Mouse (Mus musculus) embryo, embryonic 10 days (tissue): ENCODE measurements at regions not wholly inside any gene's neighbourhood (a gene's known extent, or its start where the extent isn't known, plus 50 kb on each side); places are given as distances from the start of the nearest gene placed in this dataset.
"Not testable (repeated sequence)": the region's sequence is repeated elsewhere in the genome, so short reads cannot be mapped to it uniquely, and the experiment has no call there.

Experiments
- DNase-seq: peaks from one replicate; pipeline ENCODE4 v3.0.0-alpha.2; 2015; ENCODE audit warnings: low spot score

DNA sequence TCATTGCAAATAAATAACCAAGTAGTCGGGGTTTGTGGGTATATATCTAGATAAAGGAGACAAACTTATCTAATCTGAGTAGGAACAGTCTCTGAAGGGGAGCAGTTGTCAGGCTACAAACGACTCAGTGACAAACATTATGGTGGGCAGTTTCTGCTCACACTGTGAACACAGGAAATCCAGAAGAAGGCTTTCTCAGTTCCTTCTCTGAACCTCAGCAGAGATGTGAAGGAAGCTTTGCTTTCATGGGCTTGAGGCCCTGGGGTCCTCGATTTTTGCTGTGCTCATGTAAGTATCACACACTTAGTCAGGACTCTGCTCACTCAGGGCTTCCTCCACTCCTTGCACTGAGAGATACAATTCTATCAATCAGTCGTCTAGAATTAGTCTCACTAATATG is 994.7 kb upstream of the Foxg1 start:
- no peak for DNase-seq

DNA sequence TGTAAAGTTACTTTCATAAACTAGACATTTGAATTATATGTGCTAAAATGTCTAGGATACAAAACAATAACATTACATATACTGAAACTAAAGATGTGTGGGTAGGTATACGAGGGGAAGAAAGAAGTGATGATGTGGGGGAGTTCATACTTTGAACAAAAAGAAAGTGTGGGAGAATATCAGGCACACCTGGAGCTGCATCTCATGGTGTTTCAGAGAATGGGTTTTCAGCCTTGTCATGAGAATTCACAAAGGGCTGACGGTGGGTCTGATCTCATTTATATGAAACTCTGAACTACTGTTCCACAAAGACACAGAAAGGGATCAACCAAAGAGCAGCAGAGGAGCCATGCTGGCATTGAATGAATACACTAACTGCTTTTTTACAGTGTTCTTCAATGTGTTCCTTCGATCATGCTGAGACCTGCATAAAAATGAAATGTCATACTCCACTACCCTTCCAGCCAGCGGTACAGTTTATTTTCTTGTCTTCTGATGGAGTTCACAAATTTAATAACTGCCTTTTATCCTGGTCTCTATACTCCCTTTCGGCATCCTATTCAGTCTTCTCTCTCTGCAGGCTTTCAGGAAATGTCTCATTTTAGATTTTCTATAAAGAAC is 994.2 kb upstream of the Foxg1 start:
- no peak for DNase-seq

DNA sequence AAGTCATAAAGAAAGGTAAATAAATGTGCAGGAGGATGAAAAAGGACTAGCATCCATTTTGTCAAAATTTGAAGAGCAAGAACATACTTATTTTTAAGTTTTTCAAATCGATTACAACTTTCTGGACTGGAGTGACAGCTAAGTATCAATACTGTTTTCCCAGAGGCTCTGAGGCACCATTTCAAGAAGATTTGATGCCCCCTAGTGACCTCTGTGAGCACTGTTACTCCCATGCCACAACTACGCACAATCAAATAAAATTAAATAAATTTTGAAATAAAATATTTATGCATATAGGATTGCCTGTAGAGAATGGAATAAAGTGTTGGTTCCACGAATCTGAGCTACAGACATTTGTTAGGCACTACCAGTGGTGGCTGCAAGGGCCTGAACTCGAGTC is 991.5 kb upstream of the Foxg1 start:
- peak; percentile 16 for DNase-seq

DNA sequence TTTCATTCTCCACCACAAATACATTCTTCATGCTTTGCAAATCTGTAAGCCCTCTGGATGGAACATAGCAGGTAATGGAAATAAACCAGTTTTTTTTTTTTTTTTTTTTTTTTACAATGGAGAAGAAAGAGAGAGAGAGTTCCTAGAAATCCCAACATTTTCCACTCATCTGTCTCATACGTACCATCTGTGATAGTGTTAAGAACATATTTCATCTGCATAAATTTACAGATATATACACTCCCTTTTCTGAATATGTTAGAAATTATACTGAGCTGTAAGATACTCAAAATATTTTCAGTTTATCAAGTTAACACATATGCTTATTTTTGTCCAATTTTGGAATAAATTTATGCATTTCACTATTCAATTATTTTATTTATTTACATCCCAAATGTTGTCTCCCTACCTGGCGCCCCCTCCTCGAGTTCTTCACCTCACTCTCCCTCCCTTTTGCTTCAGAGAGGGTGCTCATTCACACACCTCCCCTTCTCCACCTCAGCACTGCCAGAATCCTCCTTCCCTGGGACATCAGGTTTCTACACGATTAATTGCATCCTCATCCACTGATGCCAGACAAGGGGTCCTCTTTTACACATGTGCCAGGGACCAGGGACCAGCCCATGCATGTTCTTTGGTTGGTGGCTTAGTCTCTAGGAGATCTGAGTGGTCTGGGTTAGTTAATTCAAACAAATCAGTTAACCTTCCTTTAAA is 943.0 kb upstream of the Foxg1 start:
- DNase-seq: no peak

DNA sequence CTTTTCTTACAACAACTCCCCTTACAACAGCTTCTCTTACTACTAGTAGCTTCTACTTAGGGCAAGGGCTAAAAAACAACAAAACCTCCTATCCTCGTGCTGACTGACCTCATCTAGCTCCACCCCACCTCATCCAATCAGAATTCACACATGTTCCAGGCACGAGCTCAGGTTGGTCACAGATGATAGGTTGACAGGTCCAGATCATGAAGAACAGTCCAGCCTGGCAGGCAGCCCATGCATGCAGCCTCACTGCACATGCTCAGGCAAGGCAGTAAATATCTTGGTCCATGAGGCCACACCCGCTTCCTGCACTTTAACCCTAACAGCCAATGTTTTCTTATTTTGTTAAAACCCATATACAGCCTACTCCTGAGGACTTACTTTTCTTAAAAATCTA is 933.7 kb upstream of the Foxg1 start:
- not testable (repeated sequence) for DNase-seq

DNA sequence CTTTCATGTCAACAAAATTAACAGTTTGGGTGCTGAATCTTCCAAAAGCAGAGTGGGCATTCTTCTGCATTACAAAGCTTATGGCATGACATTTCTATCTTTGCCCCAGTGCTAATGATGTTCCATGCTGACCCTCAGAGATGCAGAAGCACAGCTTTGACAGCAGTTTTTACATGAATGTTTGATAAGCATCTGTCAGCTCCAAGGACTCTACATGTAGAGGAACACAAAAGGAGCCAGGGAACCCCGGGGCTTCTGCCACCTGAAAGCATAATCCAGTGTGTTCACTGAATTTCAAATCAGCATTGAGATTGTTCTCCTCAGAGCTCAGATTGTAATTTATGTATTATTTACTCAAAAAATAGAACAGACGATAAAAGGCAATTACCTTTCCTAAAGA is 920.1 kb upstream of the Foxg1 start:
- no peak for DNase-seq

DNA sequence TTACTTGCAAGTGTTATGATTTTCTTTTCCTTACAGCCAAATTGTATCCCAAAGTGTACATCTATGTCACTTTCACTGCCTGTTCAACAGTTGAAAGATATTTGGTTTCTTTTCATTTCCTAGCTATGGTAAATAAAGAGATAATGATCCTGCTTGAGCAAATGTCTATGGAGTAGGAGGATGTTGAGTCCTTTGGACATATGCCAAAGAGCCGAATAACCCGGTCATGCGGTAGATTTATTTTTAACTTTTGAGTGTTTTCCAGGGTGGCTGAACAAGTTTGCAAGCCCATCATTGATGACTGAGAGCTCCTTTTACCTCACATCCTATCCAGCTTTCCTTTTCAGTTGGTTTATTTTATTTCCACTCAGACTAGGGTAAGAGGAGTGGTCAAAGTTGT is 881.7 kb upstream of the Foxg1 start:
- DNase-seq: no peak

DNA sequence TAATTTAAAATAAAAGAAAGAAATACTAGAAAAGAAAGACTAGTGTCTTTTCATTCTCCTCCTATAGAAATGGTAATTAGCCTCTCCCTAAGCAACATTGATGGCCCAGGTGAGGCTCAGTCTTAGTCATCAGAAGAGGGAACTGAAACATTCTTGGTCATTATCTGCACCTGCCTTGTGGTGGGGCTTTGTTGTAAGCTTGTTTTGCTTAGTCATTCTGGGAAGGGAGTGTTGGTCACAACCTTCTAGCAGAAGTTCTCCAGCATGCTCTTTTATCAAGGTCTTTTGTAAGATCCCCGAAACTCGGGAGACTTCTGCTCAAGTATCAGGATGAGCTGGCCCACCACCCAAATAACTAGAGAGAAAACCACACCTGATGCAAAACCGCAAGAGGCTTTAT is 870.9 kb upstream of the Foxg1 start:
- DNase-seq: no peak

DNA sequence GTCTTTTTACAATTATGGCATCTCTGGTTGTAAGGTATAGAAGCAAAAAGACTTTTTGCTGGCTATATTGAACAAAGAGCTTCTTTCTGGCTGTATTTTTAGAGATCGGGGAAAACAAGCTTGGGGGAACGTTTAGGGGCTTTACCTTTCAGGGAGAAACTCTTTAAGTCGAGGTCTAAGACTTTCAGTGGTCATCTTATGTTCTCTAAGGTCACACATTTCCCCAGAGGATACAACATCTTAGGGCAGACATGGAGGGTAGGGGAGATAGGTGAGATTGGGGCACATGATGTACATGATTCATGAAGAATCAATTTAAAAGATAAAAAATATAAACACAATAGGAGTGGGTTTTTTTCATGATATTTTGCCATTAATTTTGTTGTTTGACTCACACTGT is 870.2 kb upstream of the Foxg1 start:
- DNase-seq: no peak

DNA sequence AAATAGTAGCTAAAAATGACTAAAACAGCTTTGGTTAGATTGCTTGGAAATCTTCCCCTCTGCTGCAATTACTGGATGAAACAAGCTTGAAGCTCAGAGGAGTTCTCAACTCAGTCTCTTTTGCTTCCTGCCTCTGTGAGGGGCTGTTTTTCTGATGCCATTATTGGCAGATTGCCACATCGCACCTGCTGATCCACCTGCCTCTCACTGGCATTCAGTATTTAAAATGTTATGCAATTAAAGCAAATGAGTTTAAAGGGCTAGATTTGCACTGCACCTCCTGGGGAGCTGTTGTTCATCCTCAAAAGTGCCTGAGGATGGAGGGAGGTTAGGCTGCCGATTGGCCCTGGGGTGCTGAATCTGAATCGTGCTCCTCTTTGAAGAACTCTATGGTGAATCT is 860.5 kb upstream of the Foxg1 start:
- DNase-seq: no peak

DNA sequence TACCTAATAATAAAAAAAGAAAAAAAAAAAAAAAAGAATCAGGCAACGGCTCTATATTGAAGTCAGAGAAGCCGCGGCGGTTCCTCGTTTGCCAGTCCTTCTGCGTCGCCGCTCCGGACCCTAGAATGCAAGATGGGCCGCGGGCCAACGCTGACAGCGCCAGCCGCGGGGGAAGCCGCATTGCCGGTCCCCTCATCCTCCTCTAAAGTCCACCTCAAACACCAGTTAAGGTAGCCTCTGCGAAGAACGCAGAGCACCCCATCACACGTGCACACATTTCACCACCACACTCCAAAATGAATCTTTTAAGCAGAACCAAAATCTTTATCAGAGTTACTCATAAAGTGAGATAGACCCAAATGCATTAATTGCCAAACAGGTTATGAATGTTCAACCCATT is 822.8 kb upstream of the Foxg1 start:
- DNase-seq: not testable (repeated sequence)

DNA sequence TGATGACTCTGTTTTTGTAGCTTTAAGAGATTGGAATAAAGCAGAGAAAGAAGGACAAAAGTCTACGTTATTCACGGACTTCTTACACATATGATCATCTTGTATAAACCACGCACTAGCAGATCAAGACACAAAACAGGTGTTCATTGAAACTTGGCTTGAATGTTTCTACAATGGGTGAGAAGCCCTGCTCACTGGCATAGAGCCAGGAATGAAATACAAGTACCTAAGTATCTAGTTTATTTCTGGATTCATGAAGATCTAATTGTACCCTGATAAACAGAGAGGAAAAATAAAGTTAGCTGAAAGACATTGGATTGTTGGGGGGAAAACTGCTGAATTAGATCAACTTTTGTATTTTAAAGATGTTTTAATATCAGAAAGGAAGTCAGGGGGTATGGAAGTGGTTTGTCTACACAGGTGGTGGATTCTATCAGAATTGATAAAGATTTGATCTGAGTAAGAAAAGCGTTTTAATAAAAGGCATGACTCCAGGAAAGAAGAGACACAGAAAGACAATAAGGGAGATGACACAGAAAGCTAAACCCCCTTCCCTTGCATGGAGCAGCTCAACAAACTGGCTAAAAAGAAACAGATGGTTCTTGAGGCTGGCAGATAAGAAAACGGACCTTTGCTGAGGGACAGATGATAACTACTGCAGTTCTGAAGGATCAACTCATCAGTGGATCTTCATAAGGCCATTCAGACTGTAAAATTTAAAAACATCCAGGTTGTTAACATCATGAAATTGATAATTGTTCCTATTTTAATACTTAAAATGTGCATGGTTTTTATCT is 777.9 kb upstream of the Foxg1 start:
- no peak for DNase-seq

DNA sequence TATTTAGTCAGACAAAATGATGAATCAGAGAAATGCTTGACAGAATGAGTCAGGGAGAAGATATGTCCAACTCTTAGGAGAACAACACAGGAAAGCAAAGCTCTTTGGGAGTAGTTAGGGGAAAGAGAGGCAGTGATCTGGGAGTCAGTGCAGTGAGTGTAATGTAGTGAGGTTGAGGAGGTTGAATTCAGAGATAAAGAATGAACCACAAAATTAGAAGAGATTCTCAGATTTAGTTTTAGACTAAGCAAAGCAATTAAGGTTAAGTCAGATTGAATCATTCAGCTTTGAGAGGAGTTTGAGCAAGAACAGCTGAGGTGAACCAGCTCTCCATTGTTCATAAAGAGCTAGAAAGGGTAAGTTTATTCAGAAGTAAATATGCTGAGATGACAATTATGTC is 777.0 kb upstream of the Foxg1 start:
- DNase-seq: no peak

DNA sequence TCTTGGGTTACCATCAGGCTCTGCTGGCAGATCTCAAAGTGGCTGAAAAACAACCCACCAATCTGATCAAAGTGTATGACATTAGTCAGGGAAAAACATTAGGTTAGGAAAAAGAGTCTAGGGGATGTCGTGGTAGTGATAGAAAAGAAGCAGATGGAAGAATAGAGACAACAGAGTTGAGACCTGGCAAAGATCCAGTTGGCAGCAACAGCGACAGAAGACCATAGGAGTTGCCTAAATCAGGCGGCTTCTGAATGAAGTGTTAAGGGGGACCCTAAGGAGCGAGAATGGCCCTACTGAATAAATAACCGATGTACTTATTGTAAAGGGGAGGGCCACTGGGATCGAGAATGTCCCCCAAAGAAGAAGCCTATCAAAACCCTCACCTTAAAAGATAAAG is 773.1 kb upstream of the Foxg1 start:
- no peak for DNase-seq

DNA sequence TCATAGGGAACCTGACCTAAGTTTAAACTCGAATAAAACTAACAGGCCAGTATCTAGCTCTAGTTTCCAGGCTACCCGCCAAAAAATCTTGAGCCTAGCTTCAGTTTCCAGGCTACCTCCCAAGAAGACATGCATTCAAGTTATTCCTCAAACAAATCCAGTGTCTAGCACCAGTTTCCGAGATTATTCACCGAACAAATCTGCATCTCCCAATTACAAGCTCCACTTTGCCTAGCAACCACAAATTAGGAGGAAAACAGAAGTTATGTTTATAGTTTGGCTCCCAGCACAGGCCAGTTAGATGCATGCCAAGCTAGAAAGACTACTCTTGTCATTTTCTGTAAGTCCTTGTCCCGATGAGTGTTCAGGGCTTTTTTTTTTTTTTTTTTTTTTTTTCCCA is 770.4 kb upstream of the Foxg1 start:
- DNase-seq: no peak

DNA sequence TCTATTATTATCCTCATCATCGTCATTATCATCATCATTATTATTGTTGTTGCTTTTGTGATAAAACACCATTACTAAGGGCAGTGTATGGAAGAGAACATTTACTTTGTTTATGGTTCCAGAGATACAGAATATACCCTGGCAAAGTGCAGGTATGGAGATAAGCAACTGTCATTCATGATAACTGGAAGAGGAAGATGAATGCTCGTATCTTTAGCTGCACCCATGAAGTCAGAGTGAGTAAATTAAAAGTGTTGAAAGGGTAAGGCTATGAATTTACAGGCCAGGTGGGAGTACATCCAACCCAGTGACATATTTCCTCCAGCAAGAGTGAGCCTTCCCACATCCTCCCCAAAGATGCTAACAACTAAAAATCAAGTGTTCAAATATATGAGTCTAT is 766.1 kb upstream of the Foxg1 start:
- no peak for DNase-seq

DNA sequence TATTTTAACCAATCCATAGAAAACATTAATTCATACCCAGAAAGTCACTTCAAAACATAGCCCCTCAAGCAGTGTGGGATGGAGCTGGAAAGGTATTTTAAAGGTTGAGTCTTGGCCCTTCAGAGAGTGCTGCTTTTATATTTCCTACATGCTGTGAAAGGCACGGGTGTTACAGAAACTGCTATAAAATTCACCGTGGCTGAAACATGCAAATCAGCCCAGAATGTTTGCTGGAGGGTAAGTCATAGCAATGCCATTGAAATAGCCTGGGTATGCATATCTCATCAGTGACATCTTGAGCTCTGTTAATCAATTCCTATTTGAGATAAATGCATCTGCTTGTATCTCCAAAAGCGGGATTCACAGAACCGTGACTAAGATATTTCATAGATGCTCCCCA is 748.9 kb upstream of the Foxg1 start:
- DNase-seq: no peak

DNA sequence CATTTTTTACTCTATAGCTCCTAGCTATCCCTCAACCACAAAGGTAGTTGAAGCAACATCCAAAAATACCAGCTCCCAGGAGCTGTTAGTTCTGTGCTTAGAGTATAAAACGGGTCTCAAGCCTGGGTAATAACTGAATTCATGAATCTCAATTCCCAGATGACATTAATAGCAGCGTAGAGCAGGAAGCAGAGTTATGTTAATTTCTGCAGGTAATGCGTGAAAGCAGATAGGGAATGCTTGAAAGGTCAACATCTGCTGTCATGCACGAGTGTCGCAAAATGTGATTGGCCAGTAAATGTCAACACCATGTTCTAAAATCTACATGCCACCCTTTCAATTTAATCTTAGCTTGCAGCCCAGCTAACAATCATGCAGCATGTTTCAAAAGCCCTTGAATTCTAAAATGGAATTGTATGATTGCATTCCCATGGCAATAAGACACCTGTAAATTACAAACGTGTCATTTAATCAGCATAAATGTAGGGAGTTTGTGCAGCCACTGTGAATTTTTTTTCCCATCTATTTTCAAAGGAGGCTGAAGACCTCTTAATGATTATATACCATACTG is 747.7 kb upstream of the Foxg1 start:
- no peak for DNase-seq

DNA sequence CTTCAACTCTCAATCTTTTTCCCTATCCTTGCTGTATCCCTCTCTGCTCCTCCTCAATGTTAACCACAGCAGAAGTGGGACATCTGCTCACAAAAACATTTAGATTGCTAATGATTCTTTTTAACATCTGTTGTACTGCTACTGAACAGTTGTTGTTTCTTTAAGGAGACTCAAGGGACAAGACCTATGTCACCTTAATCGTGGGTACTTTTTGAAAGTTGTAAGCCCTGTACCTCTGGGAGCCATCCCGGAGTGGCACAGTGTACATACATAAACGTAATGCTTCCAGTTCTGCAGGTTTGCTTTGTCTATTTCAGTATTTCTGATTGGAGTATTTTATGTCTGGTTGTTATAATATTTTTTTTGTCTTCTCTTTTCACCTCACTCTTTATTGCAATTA is 740.5 kb upstream of the Foxg1 start:
- DNase-seq: no peak

DNA sequence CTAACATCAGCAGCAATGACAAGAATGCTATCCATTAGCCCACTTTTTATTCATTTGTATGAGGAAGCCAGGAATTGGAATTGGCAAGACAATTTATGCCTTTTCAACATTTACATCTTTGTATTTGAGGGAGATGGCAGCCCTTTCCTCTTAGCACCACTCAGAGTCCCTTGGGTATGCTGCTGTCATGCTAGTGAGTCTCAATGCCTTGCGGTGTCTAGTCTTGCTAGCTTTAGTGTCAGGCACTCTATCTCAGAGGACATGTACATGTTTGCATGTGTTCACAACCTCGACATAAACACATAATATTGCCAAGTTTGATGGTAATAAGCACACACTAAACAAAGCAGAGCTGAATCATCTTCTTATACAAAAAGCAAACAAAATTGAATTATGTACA is 737.3 kb upstream of the Foxg1 start:
- no peak for DNase-seq

DNA sequence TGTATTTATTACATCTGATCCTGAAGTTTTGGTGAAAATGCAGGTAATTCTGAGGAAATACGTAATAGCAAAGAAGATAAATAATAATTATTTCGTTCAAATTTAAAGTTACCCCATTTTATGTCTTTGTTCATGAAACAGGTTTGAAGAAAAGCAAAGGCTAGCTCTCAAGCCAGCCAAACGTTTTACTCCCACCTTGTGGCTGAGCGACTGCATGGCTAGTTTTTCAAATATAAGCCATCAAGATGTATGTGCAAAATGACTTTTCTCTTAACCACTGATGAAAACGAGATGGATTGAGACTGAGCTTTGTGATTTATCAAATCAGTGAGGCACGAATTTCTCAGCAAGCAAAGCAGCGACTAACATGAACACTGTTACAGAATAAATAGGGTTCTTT is 736.5 kb upstream of the Foxg1 start:
- DNase-seq: no peak

DNA sequence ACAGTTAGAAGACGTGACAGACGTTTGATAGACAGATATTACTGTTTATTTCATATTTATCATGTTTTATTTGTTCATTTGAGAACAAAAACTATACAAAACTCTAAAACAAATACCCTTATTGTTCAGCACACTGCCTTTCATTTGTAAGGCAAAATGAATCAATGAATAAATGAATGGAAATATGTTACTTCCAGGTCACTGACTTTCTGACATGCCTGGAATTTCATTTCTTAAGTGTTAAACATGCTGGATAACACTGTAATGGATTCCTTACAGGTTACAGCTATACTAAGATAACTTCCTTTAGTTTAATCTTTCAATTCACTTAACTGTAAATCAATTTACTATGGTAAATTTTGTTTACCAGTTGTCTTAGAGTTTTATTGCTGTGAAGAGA is 707.3 kb upstream of the Foxg1 start:
- DNase-seq: no peak

DNA sequence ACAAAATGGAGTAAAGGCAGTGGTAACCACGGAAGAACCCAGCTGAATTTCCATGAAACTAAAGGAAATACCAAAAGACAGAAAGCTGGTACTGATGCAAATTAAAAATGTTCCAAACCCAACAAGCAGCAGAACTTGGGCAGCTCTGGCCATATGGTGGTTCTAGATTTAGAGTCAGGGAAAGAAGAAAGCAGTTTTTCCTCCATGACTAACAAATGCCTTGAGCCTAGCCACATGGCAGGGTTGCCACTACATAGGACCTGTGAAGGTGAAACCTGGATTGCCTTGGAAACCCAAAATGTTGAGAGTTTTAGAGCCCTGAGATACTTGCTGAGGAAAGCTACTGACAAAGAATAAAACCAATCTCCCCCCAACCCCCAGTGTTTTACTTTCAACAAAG is 701.5 kb upstream of the Foxg1 start:
- no peak for DNase-seq
